Comparison of ENCODE assay signal across 10 mouse cellular contexts in genomic region chr17:5805151-5805834, GRCm38 (mm10). TPM values are rescaled to one million over a fixed set of nuclear protein-coding genes. Genes with fewer than 3 reads are reported as not detected.
DNase-seq lines count a peak whose midpoint lies in the region; ATAC-seq and TF ChIP-seq lines count a peak whose summit lies in the region.
"Had no signal": no experiment of that assay in that cellular context is flagged by ENCODE, and none has a peak within 500 bp of the region (broad histone marks: within the 10 kb centered on the region; RNA-seq: fewer than 3 reads in every experiment).

No protein-coding gene starts in this region.

- ATAC-seq in embryonic facial prominence, embryonic 14.5 days (ENCODE audit: low read depth): peak; percentile 73; the same call in 1 of the 2 replicates

- DNase-seq in left cerebral cortex, adult 2 months (ENCODE audit: extremely low spot score in 1 of 2, low spot score in 2 of 2): no peak
- no peak for DNase-seq in left cerebral cortex, adult 11 months (ENCODE audit: low spot score)
- DNase-seq in NIH3T3 (ENCODE audit: low read depth): peak; percentile 40
- no peak for DNase-seq in embryonic facial prominence, embryonic 14.5 days (ENCODE audit: low spot score)
- DNase-seq in hindbrain, embryonic 10.5 days (ENCODE audit: low spot score): no peak
- no peak for DNase-seq in layer of hippocampus, adult 9-10 months (ENCODE audit: low spot score)
- DNase-seq in gastrocnemius, adult 18-20 months (ENCODE audit: low spot score): no peak
- DNase-seq: cerebellum, adult 11 months; gastrocnemius, postnatal 10 days had no signal

- no peak for TF ChIP-seq CTCF in left cerebral cortex, adult 2 months (IDR thresholded peaks at IDR 0.05)

- H3K27me3 ChIP-seq in embryonic facial prominence, embryonic 14.5 days (replicated peaks; ENCODE audit: control insufficient read depth, insufficient read depth, low read length): no peaks in the 10 kb centered on the region
- no peaks in the 10 kb centered on the region for H3K27me3 ChIP-seq in hindbrain, embryonic 10.5 days (ENCODE audit: insufficient read depth, poor library complexity, severe bottlenecking)

- H3K79me2 ChIP-seq in macrophage (ENCODE audit: inconsistent target): no peaks in the 10 kb centered on the region

- peak overlapping the region; percentile 21; the same call in 1 of the 2 replicates for H3K4me2 ChIP-seq in embryonic facial prominence, embryonic 14.5 days (ENCODE audit: low read depth, low read length)

- H3K27ac ChIP-seq in left cerebral cortex, adult 2 months: 0 out of 2 replicates have a peak overlapping the region, but pooled peaks have one; percentile 26
- peak overlapping the region; percentile 87 for H3K27ac ChIP-seq in embryonic facial prominence, embryonic 14.5 days (replicated peaks; ENCODE audit: low read depth, low read length)
- H3K27ac ChIP-seq in macrophage: peak overlapping the region; percentile 83
- H3K27ac ChIP-seq in hindbrain, embryonic 10.5 days: no peak overlapping the region

- intact Hi-C loops in left cerebral cortex, adult 2 months (cut with DNase I): no loop called here

- H3K36me3 ChIP-seq in embryonic facial prominence, embryonic 14.5 days (ENCODE audit: control insufficient read depth, insufficient read depth, low read length): no peaks in the 10 kb centered on the region
- H3K36me3 ChIP-seq in macrophage (ENCODE audit: inconsistent target): no peaks in the 10 kb centered on the region
- H3K36me3 ChIP-seq in hindbrain, embryonic 10.5 days: no peaks in the 10 kb centered on the region

- no peak overlapping the region for H3K4me3 ChIP-seq in left cerebral cortex, adult 2 months
- no peak overlapping the region for H3K4me3 ChIP-seq in embryonic facial prominence, embryonic 14.5 days (ENCODE audit: low read depth, low read length)
- H3K4me3 ChIP-seq in macrophage (ENCODE audit: inconsistent target): no peak overlapping the region
- no peak overlapping the region for H3K4me3 ChIP-seq in hindbrain, embryonic 10.5 days

- WGBS in embryonic facial prominence, embryonic 14.5 days: 33% methylated on average over 7 of the region's 7 CpGs
- WGBS in macrophage (ENCODE audit: missing documents): 76% methylated on average over 7 of the region's 7 CpGs
- WGBS in hindbrain, embryonic 10.5 days: 80% methylated on average over 7 of the region's 7 CpGs

- H3K4me1 ChIP-seq in embryonic facial prominence, embryonic 14.5 days (ENCODE audit: control insufficient read depth, insufficient read depth, low read length): peaks cover 28% of the 10 kb centered on the region
- peaks cover 3% of the 10 kb centered on the region; the same call in 1 of the 2 replicates for H3K4me1 ChIP-seq in hindbrain, embryonic 10.5 days (replicated peaks)

- 0 out of 2 replicates have a peak overlapping the region, but pooled peaks have one; percentile 4 for H3K9ac ChIP-seq in embryonic facial prominence, embryonic 14.5 days (ENCODE audit: low read depth, low read length)

- no peaks in the 10 kb centered on the region for H3K9me3 ChIP-seq in embryonic facial prominence, embryonic 14.5 days (ENCODE audit: control insufficient read depth, low read length)
- no peaks in the 10 kb centered on the region for H3K9me3 ChIP-seq in hindbrain, embryonic 10.5 days

RNA-seq across cellular contexts. Expression of gene Snx9, which starts 35.8 kb away (rescaled TPM):
- total RNA-seq in left cerebral cortex, adult 2 months (2021): 10 to 100 TPM; 14.7 to 16.6 TPM
- polyA plus RNA-seq in embryonic facial prominence, embryonic 14.5 days (2014; fragmentation: Nextera tagmentation; extraction: Ambion mirVana): 37.5 and 40.9 TPM in 2 replicates
- total RNA-seq in macrophage (2018; cell fraction: chromatin; rRNA removed): 100 to 1,000 TPM in 4 of 26 experiments, 10 to 100 TPM in 22; 41.9 to 208 (median 75.3) TPM
- total RNA-seq in macrophage (2018; cell fraction: cytosol; rRNA removed): 100 to 1,000 TPM in 12 of 26 experiments, 10 to 100 TPM in 14; 50.3 to 124 (median 79.9) TPM
- 10 to 100 TPM; 41.7 to 89.2 (median 65.9) TPM for total RNA-seq in macrophage (2018; cell fraction: nucleus; rRNA removed)
- 68.0 to 101 TPM (median 94.1 TPM) in 3 replicates for polyA plus RNA-seq in macrophage (2018)
- polyA plus RNA-seq in hindbrain, embryonic 10.5 days (2016; fragmentation: Nextera tagmentation; extraction: Ambion mirVana): 12.7 and 14.5 TPM in 2 replicates
- total RNA-seq in gastrocnemius, adult 18-20 months (2021): 10 to 100 TPM; 24.6 to 28.9 TPM
